Mouse (Mus musculus): ENCODE results near the gene S1pr4.

Gene S1pr4

DNA sequence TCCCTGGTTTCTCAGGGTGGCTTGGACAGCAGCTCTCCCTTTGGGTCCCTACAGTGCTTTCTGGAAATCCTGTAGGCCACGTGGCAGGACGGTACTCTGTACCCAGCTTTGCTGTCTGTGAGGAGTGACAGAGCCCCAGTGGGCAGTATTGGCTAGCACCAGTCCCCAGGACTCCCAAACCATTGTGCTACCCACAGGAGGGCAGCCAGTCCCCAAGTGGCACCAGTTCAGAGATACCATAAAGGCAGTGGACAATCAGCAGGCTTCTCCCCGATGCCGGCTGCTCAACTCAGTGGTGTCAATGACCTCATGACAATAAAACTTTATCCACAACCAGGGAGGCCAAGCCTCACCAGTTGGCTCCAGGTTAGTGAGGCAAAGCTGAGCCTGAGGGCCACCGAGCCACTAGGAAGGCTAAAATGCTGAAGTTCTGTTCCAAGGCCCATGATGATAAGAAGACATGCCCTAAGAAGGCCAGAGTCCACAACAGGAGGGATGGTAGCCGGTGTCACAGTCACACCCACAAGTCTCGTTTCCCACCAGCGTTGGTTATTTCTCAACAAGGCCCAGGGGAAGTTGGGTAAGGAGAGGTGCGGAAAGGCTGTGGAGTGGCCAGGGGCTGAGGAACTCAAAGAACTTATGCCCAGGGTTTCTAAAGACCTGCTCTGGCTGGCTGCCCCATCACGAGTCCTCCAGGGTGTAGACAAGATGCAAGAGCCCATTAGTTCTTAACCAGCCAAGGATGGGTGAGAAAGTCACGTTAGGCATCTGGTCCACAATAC lies 5.5 kb downstream of the S1pr4 start:
- DNase-seq (ENCODE audit: low read depth, low spot score), result no peak

- no peak for DNase-seq (ENCODE audit: low read depth, low spot score)
These were observed 6.2 kb downstream of the S1pr4 start for GRCm38 (mm10) chr10:81493601-81494220.

- DNase-seq (ENCODE audit: low read depth, low spot score), result no peak
These were observed 7.2 kb downstream of the S1pr4 start for GRCm38 (mm10) chr10:81492606-81493240.

DNA sequence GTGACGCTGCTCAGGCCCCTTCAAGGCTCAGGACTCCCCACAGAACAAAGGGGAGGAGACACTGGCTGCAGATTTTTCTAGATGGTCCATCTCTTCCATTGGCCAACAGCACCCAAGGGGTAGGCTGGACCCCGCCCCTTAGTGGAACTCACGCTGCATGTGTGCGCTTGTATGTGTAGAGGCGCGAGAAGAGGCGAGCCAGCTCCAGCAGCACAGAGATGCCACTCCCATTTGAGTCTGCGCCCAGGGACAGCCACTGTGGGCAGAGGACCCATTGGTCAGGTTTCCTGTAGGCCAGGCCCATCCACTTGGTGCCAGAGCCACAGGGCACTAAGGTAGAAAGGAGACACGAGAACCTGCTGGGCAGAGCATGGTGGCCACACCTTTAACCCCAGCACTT lies 8.9 kb downstream of the S1pr4 start:
- no peak for DNase-seq (ENCODE audit: low read depth, low spot score)

DNA sequence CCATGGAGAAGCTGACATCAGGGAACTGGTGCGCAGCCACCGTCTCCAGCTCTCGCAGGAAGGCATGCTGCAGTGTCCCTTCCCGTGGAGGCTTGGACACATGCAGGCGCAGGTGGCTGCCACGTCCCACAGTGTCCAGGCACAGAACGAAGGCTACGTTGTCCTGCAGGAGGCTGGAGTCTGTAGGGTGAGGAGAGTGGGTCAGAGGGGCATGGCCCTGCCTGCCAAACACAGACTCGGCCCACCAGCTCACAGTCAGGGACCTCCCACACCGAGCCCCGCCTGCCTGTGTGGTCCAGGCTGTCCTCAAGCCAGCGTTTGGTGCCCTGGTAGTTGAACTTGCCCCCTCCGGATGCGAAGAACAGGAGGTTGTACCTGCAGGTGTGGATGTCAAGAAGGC lies 10.0 kb downstream of the S1pr4 start:
- no peak for DNase-seq (ENCODE audit: low read depth, low spot score)

- no peak for DNase-seq (ENCODE audit: low read depth, low spot score)
These were observed 11.9 kb downstream of the S1pr4 start for GRCm38 (mm10) chr10:81488081-81488480.

GRCm38 (mm10) chr10:81486496-81486895 lies 13.4 kb downstream of the S1pr4 start:
- no peak for DNase-seq (ENCODE audit: low read depth, low spot score)

- no peak for DNase-seq (ENCODE audit: low read depth, low spot score)
These were observed 14.4 kb downstream of the S1pr4 start for GRCm38 (mm10) chr10:81485479-81486018.

- DNase-seq (ENCODE audit: low read depth, low spot score), result peak; percentile 51
These were observed 14.9 kb downstream of the S1pr4 start for GRCm38 (mm10) chr10:81485060-81485449.

DNA sequence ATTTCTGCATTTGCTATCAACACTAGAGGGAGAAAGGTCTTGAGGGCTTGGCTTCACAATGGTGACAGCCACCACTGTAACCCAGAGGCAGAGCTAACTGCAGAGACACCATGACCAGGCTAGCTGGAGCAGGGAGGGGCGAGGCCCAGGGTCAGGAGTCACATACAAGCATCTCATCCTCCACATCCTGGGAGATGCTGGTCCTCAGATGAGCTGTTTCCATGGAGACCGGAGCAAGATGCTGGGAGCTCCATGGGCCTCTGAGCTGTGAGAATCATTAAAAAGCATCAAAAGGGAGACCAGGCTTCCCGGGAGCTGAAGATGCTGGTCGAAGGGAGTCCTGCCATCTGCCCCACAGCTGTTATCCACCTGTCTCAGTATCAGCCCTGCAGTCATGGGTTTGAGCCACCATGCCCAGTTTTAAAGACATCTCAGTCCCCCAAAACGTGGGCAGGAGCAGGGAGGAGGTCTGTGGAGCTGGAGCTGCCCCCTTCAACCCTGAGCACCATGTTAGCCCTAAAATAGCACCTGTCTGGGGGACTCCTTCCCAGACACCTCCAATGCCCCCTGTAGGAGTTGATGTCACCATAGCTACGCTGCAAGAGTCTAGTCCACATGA lies 15.4 kb downstream of the S1pr4 start:
- DNase-seq (ENCODE audit: low read depth, low spot score), result peak; percentile 42

GRCm38 (mm10) chr10:81483983-81484382 lies 15.9 kb downstream of the S1pr4 start:
- DNase-seq (ENCODE audit: low read depth, low spot score), result peak; percentile 89

GRCm38 (mm10) chr10:81482533-81482889 lies 17.4 kb downstream of the S1pr4 start, which contains the start of gene Celf5:
Celf5 (minus strand) TSS chr10:81482709.
- peak; percentile 54 for DNase-seq (ENCODE audit: low read depth, low spot score)

GRCm38 (mm10) chr10:81481605-81482532 lies 18.1 kb downstream of the S1pr4 start:
- DNase-seq (ENCODE audit: low read depth, low spot score), result no peak

DNA sequence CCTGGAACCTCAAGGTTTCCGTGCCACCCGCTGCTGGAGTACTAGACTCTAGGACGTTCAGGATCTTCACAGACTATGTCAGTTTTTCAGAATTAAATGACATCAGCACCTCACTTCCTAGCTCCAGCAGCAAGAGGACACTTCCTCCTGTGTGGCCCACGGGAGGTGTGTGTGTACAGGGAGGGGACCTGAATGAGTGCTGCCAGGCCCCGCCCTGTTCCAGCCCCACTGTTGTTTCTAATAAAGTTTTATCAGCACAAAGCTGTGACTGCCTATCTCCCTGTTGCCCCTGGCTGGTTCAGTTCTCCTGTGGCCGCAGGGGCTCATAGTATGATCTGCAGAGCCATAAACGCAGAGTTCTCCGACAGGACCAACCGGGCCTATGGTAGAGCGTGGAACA lies 25.5 kb downstream of the S1pr4 start:
- DNase-seq (ENCODE audit: low read depth, low spot score), result no peak

- DNase-seq (ENCODE audit: low read depth, low spot score), result peak; percentile 73
These were observed 26.9 kb downstream of the S1pr4 start for GRCm38 (mm10) chr10:81473003-81473451.

DNA sequence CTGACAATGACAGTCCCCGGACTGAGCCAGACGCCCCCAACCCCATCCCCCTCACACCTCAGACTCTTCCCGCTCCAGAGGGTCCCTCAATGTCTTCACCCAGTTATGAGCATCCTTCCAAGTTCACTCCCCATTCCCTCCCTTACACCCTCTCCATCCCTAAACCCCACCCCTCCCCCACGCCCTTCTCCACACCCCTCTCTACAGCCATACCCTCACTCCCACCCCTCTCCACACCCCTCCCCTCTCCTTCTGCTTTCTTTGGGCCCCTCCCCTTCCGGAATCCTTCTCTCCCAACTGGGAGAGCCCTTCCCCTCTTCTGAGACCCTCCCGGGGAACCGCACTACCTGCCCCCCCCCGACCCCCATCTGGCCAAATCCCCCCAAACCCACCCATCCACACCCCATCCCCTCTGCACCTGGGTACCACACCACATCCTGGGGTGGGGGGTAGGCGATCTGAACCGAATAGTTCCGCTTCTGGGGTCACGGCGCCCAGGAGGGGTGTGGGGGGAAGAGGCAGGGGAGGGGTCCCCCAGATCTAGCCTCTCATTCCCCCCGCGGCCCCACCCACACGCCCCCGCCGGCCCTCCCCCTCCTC lies 27.4 kb downstream of the S1pr4 start:
- peak; percentile 62 for DNase-seq (ENCODE audit: low read depth, low spot score)

DNA sequence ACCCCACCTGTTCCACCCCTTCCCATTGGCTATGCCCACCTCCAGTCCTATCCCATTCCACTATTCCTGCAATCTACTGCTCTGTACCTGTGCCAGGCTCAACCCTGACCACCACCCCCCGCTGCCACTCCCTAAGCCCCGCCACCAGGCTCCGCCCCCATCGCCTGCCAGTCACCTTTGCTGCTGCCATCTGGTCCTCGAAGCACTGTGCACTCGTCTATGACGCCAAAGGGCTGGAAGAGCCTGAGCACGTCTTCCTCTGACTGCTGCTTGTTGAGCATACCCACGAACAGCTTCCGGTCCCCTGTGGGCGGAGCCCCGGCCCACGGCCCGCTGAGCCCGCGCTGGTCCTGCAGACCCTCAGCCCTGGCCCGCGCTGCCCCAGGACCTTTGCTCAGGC lies 29.5 kb downstream of the S1pr4 start:
- DNase-seq (ENCODE audit: low read depth, low spot score), result no peak

DNA sequence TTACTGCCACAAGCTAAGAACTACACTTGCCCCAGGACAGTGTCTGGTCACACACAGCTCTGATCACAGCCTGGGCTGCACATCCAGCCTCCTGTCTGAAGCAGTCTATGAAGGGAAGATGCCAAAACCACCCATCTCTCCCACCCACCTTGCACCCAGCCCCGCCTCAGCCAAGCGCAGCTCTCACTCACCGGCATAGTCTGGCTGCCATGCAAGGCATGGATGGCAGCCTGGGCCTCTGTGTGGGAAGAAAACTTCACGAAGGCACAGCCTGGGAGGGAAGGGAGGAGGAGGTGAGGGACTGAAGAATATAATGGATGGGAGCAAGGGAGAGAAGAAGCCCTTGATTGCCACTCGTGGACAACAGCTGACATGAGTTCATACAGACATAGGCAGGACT lies 30.7 kb downstream of the S1pr4 start:
- no peak for DNase-seq (ENCODE audit: low read depth, low spot score)

GRCm38 (mm10) chr10:81467670-81468235 lies 32.2 kb downstream of the S1pr4 start:
- DNase-seq (ENCODE audit: low read depth, low spot score), result no peak

DNA sequence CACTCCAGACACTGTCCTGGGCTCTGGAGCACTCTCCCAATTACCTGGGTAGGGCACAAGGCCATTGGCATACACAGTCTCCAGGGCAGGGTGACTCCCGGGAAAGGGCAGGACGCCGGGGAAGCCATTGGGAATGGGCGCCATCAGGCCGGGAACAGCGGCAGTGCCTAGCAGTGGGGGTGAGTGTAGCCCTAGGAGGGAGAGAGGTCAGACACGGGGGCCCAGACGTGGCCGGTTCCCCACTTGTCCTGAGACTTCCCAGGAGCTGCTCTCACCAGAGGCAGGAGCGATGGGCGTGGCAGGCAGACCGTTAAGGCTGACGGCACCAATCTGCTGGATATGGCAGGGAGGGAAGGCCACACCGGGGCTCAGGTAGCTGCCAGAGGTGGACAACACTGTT lies 33.1 kb downstream of the S1pr4 start:
- DNase-seq (ENCODE audit: low read depth, low spot score), result no peak

Data from R1 (cell line).